Mouse (Mus musculus) forebrain, embryonic 12.5 days (tissue): ENCODE results near the gene Gm30083. TPM values are rescaled to one million over a fixed set of nuclear protein-coding genes. Genes with fewer than 3 reads are reported as not detected.

ENCODE experiments used
- ATAC-seq: fragments of 200-750 bp; cut with Nextera tagmentation; 2 replicates; pipeline ENCODE4 v1.8.0; 2017; ENCODE audit warnings: moderate TSS enrichment; ENCODE audit not compliant: low FRiP score
- H3K27ac ChIP-seq: fragments of 300-500 bp; sonication (generic); 2 replicates; pipeline ENCODE4 v1.5.1; 2016; ENCODE audit warnings: mild to moderate bottlenecking
- H3K27me3 ChIP-seq: fragments of 300-500 bp; sonication (generic); 2 replicates; pipeline ENCODE4 v1.6.1; 2016; ENCODE audit warnings: mild to moderate bottlenecking
- H3K36me3 ChIP-seq: fragments of 300-500 bp; sonication (generic); replicated peaks from 2 replicates; pipeline ENCODE4 v1.6.1; 2016; ENCODE audit warnings: mild to moderate bottlenecking
- H3K4me1 ChIP-seq: fragments of 300-500 bp; sonication (generic); 2 replicates; pipeline ENCODE4 v1.6.1; 2016
- H3K4me2 ChIP-seq: fragments of 300-500 bp; sonication (generic); 2 replicates; pipeline ENCODE4 v1.6.1; 2016; ENCODE audit warnings: mild to moderate bottlenecking, moderate library complexity
- H3K4me3 ChIP-seq: fragments of 300-500 bp; sonication (generic); replicated peaks from 2 replicates; pipeline ENCODE4 v1.5.1; 2016; ENCODE audit warnings: mild to moderate bottlenecking
- H3K9ac ChIP-seq: fragments of 300-500 bp; sonication (generic); 2 replicates; pipeline ENCODE4 v1.6.1; 2016; ENCODE audit warnings: mild to moderate bottlenecking
- H3K9me3 ChIP-seq: fragments of 300-500 bp; sonication (generic); 2 replicates; pipeline ENCODE4 v1.6.1; 2016
- WGBS: fragments of 180-500 bp; shearing (Covaris S2); methylation state at CpG from one replicate; pipeline ENCODE4 v1.1.7; 2016; 5-methylcytosine and 5-hydroxymethylcytosine counted together
- polyA plus RNA-seq: library from polyadenylated mRNA; unstranded; fragments of >200 nt; fragmentation: Nextera tagmentation; extraction: Ambion mirVana; gene quantifications from 2 replicates; pipeline ENCODE4 v1.2.1, GENCODE M21; 2016

Gene Gm30083
- polyA plus RNA-seq, result not detected in 2 replicates

GRCm38 (mm10) chr14:34015063-34015462, at the start of gene Gm30083:
Gm30083 (minus strand) TSS chr14:34015182.
- no peaks in the 10 kb centered on the region for H3K9me3 ChIP-seq
- H3K9ac ChIP-seq, result no peak within 1 kb of the TSS
- no peak within 1 kb of the TSS for H3K27ac ChIP-seq
- no peak within 1 kb of the TSS for H3K4me3 ChIP-seq
- no peak within 1 kb of the TSS for H3K4me2 ChIP-seq
- no peaks in the 10 kb centered on the region for H3K27me3 ChIP-seq
- H3K4me1 ChIP-seq, result no peaks in the 10 kb centered on the region
- WGBS, result 88% methylated on average over 3 of the region's 3 CpGs
- no peak for ATAC-seq
- no peaks in the 10 kb centered on the region for H3K36me3 ChIP-seq

- Histone ChIP-seq H3K4me2 (no peak within 1 kb of the TSS), H3K4me1 (no peaks in the 10 kb centered on the region), H3K9me3 (no peaks in the 10 kb centered on the region), H3K27me3 (no peaks in the 10 kb centered on the region), H3K9ac (no peak within 1 kb of the TSS), H3K36me3 (no peaks in the 10 kb centered on the region), H3K27ac (no peak within 1 kb of the TSS), H3K4me3 (no peak within 1 kb of the TSS)
- 96% methylated on average over 6 of the region's 6 CpGs for WGBS
- no peak for ATAC-seq
Measured at GRCm38 (mm10) chr14:34052516-34052915, 37.5 kb upstream of the Gm30083 start, which contains the start of gene Antxrl. Antxrl (plus strand) TSS chr14:34052707.

- Histone ChIP-seq H3K4me2 (no peak overlapping the region), H3K36me3 (no peaks in the 10 kb centered on the region), H3K27me3 (no peaks in the 10 kb centered on the region), H3K4me3 (no peak overlapping the region), H3K4me1 (no peaks in the 10 kb centered on the region), H3K9ac (no peak overlapping the region), H3K9me3 (no peaks in the 10 kb centered on the region), H3K27ac (no peak overlapping the region)
- no peak for ATAC-seq
- 78% methylated on average over 5 of the region's 5 CpGs for WGBS
Measured at GRCm38 (mm10) chr14:34050101-34050779, 35.3 kb upstream of the Gm30083 start.

- WGBS, result 82% methylated on average over 3 of the region's 3 CpGs
Measured at GRCm38 (mm10) chr14:34043341-34043740, 28.4 kb upstream of the Gm30083 start.

GRCm38 (mm10) chr14:34041241-34041640, 26.3 kb upstream of the Gm30083 start:
- Histone ChIP-seq H3K27ac (no peak overlapping the region), H3K9ac (no peak overlapping the region), H3K4me3 (no peak overlapping the region), H3K36me3 (no peaks in the 10 kb centered on the region), H3K4me2 (no peak overlapping the region), H3K27me3 (no peaks in the 10 kb centered on the region), H3K4me1 (no peaks in the 10 kb centered on the region), H3K9me3 (no peaks in the 10 kb centered on the region)
- ATAC-seq, result no peak
- 90% methylated on average over 4 of the region's 4 CpGs for WGBS

More at GRCm38 (mm10) chr14:34043341-34043740, 28.4 kb upstream of the Gm30083 start:
- Histone ChIP-seq H3K9me3 (no peaks in the 10 kb centered on the region), H3K27me3 (no peaks in the 10 kb centered on the region), H3K9ac (no peak overlapping the region), H3K36me3 (no peaks in the 10 kb centered on the region), H3K27ac (no peak overlapping the region), H3K4me1 (no peaks in the 10 kb centered on the region), H3K4me2 (no peak overlapping the region), H3K4me3 (no peak overlapping the region)
- ATAC-seq, result no peak

- Histone ChIP-seq H3K9me3 (no peaks in the 10 kb centered on the region), H3K4me1 (no peaks in the 10 kb centered on the region), H3K4me3 (no peak overlapping the region), H3K9ac (no peak overlapping the region), H3K27ac (no peak overlapping the region), H3K36me3 (no peaks in the 10 kb centered on the region), H3K4me2 (no peak overlapping the region), H3K27me3 (no peaks in the 10 kb centered on the region)
- WGBS, result 91% methylated on average over 8 of the region's 8 CpGs
- ATAC-seq, result no peak
Measured at GRCm38 (mm10) chr14:34033841-34034610, 19.0 kb upstream of the Gm30083 start.

GRCm38 (mm10) chr14:34026710-34027109, 11.7 kb upstream of the Gm30083 start:
- no peaks in the 10 kb centered on the region for H3K4me1 ChIP-seq
- 86% methylated on average over 2 of the region's 2 CpGs for WGBS
- 0 out of 2 replicates have a peak, but pooled peaks cover 8% of the 10 kb centered on the region for H3K9me3 ChIP-seq
- H3K36me3 ChIP-seq, result no peaks in the 10 kb centered on the region
- no peaks in the 10 kb centered on the region for H3K27me3 ChIP-seq
- H3K9ac ChIP-seq, result no peak overlapping the region
- H3K27ac ChIP-seq, result no peak overlapping the region
- no peak overlapping the region for H3K4me2 ChIP-seq
- no peak for ATAC-seq
- no peak overlapping the region for H3K4me3 ChIP-seq

GRCm38 (mm10) chr14:34016938-34017337, 2.0 kb upstream of the Gm30083 start:
- Histone ChIP-seq H3K4me1 (no peaks in the 10 kb centered on the region), H3K27me3 (no peaks in the 10 kb centered on the region), H3K27ac (no peak overlapping the region), H3K4me3 (no peak overlapping the region), H3K4me2 (no peak overlapping the region), H3K36me3 (no peaks in the 10 kb centered on the region), H3K9me3 (no peaks in the 10 kb centered on the region), H3K9ac (no peak overlapping the region)
- WGBS, result 91% methylated on average over 2 of the region's 2 CpGs
- ATAC-seq, result no peak

- Histone ChIP-seq H3K36me3 (no peaks in the 10 kb centered on the region), H3K4me2 (no peak within 1 kb of the TSS), H3K9me3 (no peaks in the 10 kb centered on the region), H3K27ac (no peak within 1 kb of the TSS), H3K4me1 (no peaks in the 10 kb centered on the region), H3K27me3 (no peaks in the 10 kb centered on the region), H3K4me3 (no peak within 1 kb of the TSS), H3K9ac (no peak within 1 kb of the TSS)
- WGBS, result 88% methylated on average over 4 of the region's 4 CpGs
- no peak for ATAC-seq
Measured at GRCm38 (mm10) chr14:34016381-34016780, 1.4 kb upstream of the Gm30083 start, which contains the start of gene Gm5460. Gm5460 (plus strand) TSS chr14:34016758.

GRCm38 (mm10) chr14:34002358-34002757, 12.6 kb downstream of the Gm30083 start:
- Histone ChIP-seq H3K27ac (no peak overlapping the region), H3K9ac (no peak overlapping the region), H3K4me2 (no peak overlapping the region), H3K27me3 (no peaks in the 10 kb centered on the region), H3K36me3 (no peaks in the 10 kb centered on the region), H3K9me3 (no peaks in the 10 kb centered on the region), H3K4me3 (no peak overlapping the region), H3K4me1 (no peaks in the 10 kb centered on the region)
- WGBS, result 92% methylated on average over 5 of the region's 5 CpGs
- ATAC-seq, result no peak

GRCm38 (mm10) chr14:34001445-34001844, 13.5 kb downstream of the Gm30083 start:
- Histone ChIP-seq H3K9me3 (no peaks in the 10 kb centered on the region), H3K4me1 (no peaks in the 10 kb centered on the region), H3K4me3 (no peak overlapping the region), H3K4me2 (no peak overlapping the region), H3K27me3 (no peaks in the 10 kb centered on the region), H3K36me3 (no peaks in the 10 kb centered on the region), H3K27ac (no peak overlapping the region), H3K9ac (no peak overlapping the region)
- ATAC-seq, result no peak

- ATAC-seq, result no peak
- Histone ChIP-seq H3K4me1 (no peaks in the 10 kb centered on the region), H3K36me3 (no peaks in the 10 kb centered on the region), H3K27ac (no peak overlapping the region), H3K9me3 (no peaks in the 10 kb centered on the region), H3K4me2 (no peak overlapping the region), H3K4me3 (no peak overlapping the region), H3K27me3 (no peaks in the 10 kb centered on the region), H3K9ac (no peak overlapping the region)
Measured at GRCm38 (mm10) chr14:34000076-34000475, 14.9 kb downstream of the Gm30083 start.

- no peak overlapping the region for H3K27ac ChIP-seq
- no peaks in the 10 kb centered on the region for H3K4me1 ChIP-seq
- H3K9me3 ChIP-seq, result no peaks in the 10 kb centered on the region
- no peak for ATAC-seq
- H3K4me3 ChIP-seq, result no peak overlapping the region
- no peaks in the 10 kb centered on the region for H3K36me3 ChIP-seq
- no peaks in the 10 kb centered on the region for H3K27me3 ChIP-seq
- H3K4me2 ChIP-seq, result no peak overlapping the region
- H3K9ac ChIP-seq, result no peak overlapping the region
- 76% methylated on average over 6 of the region's 6 CpGs for WGBS
Measured at GRCm38 (mm10) chr14:33997427-33997826, 17.6 kb downstream of the Gm30083 start.
